Mouse (Mus musculus): Measurements from ENCODE around the gene Copz2.

GRCm38 (mm10) chr11:96813455-96813854 lies 36.2 kb upstream of the Copz2 start:
- TF ChIP-seq CTCF (IDR thresholded peaks at IDR 0.05; ENCODE audit: control insufficient read depth, insufficient read depth, insufficient read length) (no peak), FOSL1 (IDR thresholded peaks at IDR 0.05; ENCODE audit: insufficient read depth, low read length, poor library complexity, severe bottlenecking) (no peak), USF1 (IDR thresholded peaks at IDR 0.05; ENCODE audit: low read depth) (no peak), CEBPB (IDR thresholded peaks at IDR 0.05; ENCODE audit: low read depth) (no peak)
